Mouse (Mus musculus) thymus, postnatal 4 days (tissue): Measurements from ENCODE around the gene 7420426K07Rik.

Experiments used
- DNase-seq: peaks from one replicate; pipeline ENCODE4 v3.0.0; 2021

7420426K07Rik gene

DNA sequence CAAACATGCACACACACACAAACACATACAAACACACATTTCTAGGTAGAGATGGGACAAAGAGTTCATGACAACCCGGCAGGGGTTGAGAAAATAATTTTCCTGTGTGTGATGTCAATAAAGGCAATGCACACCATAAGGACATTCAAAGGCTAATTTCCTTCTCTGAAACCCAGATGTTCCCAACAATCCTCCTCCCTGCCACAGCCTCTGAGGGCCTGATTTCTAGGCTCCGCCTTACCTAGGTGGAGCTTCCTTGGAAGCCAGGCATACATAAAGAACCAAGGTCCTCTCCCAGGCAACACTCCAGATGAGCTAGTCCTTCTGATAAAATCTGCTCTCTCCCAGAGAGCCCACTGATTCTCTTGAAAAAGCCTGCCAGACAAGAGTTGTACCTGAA lies at the start of gene 7420426K07Rik:
TSS of gene 7420426K07Rik (plus strand) at position 301 of the 400 bp plus-strand sequence.
- DNase-seq, result no peak

GRCm38 (mm10) chr9:98856210-98856609 lies 46.7 kb upstream of the 7420426K07Rik start, which contains the start of gene Prr23a2:
Prr23a2 (plus strand) TSS chr9:98856494.
- peak; percentile 5 for DNase-seq

- DNase-seq, result peak; percentile 8
Observed at GRCm38 (mm10) chr9:98863463-98863862, 39.5 kb upstream of the 7420426K07Rik start.

GRCm38 (mm10) chr9:98864571-98864970 lies 38.3 kb upstream of the 7420426K07Rik start, which contains the start of gene Prr23a3:
Prr23a3 (plus strand) TSS chr9:98864767.
- DNase-seq, result peak; percentile 10

GRCm38 (mm10) chr9:98901486-98901885 lies 1.4 kb upstream of the 7420426K07Rik start:
- DNase-seq, result no peak

- no peak for DNase-seq
Observed at GRCm38 (mm10) chr9:98920629-98921523, 18.0 kb downstream of the 7420426K07Rik start.

DNA sequence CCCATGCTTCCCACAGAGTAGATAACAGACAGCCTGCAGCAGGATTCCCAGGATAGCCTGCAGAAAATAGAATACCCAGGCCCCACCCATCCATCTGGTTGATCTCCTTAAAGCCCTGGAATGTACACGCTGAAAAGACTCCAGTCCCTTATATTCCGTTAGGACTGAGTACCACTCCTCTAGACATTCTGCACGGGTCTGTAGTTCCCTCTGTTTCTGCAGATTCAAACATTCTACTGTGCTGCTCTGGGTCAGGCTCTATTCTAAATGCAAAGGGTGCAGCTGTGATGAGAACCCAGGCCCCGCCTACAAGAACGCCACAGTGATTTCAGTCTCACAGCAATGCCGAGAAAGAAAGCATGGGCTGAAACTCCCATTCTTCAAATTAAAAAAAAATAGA lies 20.2 kb downstream of the 7420426K07Rik start:
- DNase-seq, result no peak

- DNase-seq, result no peak
Observed at GRCm38 (mm10) chr9:98924183-98924582, 21.3 kb downstream of the 7420426K07Rik start.

DNA sequence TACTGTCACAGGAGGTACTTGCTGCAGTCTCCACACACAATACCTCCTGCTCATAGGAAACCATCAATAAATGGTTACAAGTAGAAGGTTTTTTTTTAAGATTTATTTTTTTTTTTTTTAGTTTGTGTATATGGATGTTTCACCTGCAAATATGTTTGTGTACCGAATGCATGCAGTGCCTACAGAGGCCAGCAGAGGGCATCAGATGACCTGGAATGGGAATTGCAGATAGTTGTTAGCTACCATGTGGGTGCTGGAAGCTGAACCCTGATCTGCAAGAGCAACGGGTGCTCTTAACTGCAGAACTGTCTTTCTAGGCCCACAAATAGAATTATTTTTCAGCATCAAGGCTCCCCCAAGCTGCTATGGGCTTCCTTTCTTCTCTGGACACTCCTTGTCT lies 26.6 kb downstream of the 7420426K07Rik start:
- DNase-seq, result peak; percentile 42

DNA sequence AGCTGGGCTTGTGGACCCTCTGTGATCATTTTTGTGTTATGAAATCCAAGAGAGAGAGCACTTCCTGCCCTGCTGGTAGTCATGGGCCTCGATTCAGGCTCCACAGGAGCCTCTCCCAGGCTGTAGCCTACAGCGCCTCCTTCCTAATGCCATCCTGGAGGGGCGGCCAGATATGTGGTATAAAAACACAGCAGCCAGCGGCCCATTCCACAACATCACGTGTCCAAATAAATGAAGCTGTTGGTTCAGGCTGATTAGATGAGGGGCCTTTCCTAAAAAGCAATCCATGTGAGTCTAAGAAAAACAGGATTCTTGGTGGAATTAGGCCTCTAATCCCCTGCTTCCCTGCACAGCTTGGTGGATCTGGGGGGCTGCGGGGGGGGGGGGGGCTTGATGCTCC lies 30.0 kb downstream of the 7420426K07Rik start:
- DNase-seq, result no peak

- DNase-seq, result no peak
Observed at GRCm38 (mm10) chr9:98935190-98935909, 32.4 kb downstream of the 7420426K07Rik start.

DNA sequence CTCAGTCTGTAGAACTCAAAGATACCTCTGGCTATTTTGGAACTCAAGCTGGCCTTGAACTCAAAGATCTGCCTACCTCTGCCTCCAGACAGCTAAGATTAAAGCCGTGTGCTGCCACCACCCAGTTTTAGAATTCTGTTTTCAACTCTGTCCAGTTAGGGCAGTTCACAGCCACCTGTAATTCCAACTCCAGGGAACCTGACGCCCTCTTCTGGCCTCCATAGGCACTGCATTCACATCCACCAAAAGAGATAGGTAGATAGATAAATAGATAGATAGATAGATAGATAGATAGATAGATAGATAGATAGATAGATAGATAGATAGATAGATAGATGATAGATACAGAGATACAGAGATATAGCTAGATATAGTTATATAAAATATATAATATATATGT lies 36.4 kb downstream of the 7420426K07Rik start:
- no peak for DNase-seq

DNA sequence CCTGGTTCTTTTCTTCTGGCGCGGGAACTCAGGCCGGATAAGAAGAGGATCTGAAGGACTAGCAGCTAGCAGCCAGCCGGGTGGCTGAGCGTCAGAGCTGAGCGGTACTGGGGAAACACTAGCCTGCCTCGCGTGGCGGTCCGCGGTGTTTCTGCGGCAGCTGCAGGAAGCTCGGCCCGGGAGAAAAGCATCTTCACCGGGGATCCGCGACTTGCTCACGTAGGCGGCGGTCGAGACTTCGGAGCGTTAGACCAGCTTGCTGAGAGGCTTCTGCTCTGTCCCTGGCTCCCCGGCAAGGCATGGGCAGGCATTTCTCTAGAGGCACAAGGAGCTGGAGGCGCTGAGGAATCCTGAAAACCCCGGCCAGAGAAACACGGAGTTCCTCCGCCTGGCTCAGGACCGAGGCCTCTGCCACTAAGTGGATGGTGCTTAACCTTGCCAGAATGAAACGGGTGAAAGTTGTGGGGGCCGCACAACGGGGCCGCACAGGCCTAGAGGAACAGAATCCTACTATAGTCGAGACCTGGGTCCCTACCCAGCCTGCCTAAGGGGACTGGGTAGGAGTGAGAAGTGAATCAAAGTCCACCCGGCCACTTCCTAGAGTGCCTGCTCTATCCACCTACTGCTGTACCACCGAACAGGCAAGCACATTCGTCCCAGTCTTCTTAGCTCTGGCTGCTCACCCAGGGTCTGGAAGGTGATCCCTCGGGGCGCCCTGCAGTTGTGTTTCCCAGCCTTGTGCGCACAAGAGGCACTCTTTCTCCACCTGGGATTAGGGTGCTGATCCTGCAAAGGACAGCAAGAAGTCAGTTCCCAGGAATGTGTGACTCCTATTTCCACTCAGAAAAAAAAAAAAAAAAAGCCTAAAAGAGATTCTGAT lies 49.5 kb downstream of the 7420426K07Rik start:
- peak; percentile 56 for DNase-seq

DNA sequence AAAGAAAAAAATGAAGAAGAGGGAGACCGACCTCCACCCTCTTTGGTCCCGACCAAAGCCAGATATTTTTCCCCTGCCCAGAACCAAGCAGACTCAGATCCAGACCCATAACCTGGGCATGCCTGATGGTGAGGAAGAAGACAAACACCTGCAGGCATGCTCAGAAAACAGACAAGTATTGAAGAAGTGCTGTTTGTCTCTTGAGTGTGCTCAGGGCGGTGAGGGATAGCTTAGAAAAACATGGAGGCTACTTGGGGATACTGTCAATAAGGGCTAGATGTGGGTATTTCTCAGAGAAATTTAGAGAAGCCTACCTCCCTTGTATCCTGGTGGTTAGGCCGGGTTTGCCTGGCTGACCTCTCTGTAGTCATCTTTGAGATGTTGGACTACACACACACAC lies 50.4 kb downstream of the 7420426K07Rik start:
- no peak for DNase-seq

GRCm38 (mm10) chr9:98953830-98954229 lies 50.9 kb downstream of the 7420426K07Rik start:
- DNase-seq, result no peak
